Mouse (Mus musculus) kidney, adult 11 months (tissue): ENCODE measurements around the gene Frg2f1.

ENCODE experiments used
- DNase-seq: peaks from one replicate; pipeline ENCODE4 v3.0.0; 2022

Gene Frg2f1

DNA sequence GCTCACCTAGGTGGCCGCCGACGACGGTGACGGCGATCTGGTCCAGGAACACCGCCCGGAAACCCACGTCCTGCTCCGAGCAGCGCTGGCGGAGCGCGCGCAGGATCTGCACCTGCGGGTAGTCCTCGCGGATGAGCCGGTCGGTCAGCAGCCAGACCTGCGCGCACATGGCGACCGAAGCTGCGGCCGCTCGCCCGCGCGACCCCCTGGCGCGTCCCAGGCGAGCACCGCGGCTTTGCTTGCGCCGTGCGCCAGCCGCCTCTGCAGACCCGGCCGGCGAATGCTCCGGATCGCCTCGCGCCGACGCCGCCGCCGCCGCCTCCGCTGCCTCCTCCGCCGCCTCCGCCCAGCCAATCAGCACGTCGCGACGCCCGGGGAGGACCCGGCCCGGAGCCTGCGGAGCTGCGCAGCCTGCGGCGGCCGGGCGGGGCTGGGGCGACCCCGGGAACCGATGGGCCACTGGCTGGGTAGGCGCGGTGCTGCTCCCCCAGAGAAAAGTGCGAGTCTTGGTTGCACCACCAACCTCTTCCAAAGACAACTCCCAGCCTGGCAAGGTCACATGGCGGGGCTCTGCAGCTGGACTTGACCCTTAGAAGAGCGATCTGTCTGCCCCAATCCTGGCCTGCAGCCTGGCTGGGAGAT lies 46.9 kb downstream of the Frg2f1 start, which contains the start of gene Rimkla:
TSS of gene Rimkla (minus strand) at position 338 of the 642 bp plus-strand sequence.
- peak; percentile 40 for DNase-seq

DNA sequence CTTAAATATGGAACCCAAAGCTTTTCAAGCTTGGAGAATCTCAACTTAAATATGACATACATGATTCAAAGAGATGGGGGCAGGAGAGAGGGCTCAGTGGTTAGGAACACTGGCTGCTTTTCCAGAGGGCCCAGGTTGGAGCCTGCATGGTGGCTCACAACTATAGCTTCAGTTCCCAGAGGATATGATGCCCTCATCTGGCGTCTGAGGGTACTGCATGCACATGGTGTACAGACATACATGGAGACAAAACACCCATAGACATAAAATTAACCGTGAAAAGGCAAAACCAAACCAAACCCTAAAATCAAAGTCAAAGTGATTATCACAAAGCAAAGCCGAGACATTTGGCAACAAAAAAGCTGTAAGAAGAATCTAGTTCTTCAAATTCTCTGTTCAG lies 48.5 kb downstream of the Frg2f1 start:
- DNase-seq: no peak

- no peak for DNase-seq
These were observed 49.7 kb downstream of the Frg2f1 start for GRCm38 (mm10) chr4:119489666-119490065.

GRCm38 (mm10) chr4:119484882-119485281 lies 54.4 kb downstream of the Frg2f1 start:
- DNase-seq: no peak

- DNase-seq: no peak
These were observed 56.3 kb downstream of the Frg2f1 start for GRCm38 (mm10) chr4:119483051-119483450.
